Mouse (Mus musculus): Measurements from ENCODE around the gene Lztfl1. TPM values are rescaled to one million over a fixed set of nuclear protein-coding genes. Genes with fewer than 3 reads are reported as not detected.

The Lztfl1 gene
- polyA plus RNA-seq, 1 experiment from 2014 or later = 51.2 TPM

GRCm38 (mm10) chr9:123731271-123731670 lies 13.8 kb upstream of the Lztfl1 start:
- no peaks in the 10 kb centered on the region for H3K27me3 ChIP-seq
- H3K4me1 ChIP-seq (replicated peaks) = no peaks in the 10 kb centered on the region
- H3K9me3 ChIP-seq = no peaks in the 10 kb centered on the region
- H3K4me3 ChIP-seq (replicated peaks) = no peak overlapping the region
- no peaks in the 10 kb centered on the region for H3K36me3 ChIP-seq
- H3K27ac ChIP-seq = no peak overlapping the region
- ATAC-seq = no peak
- no peak overlapping the region for H3K9ac ChIP-seq (replicated peaks)
- WGBS = 80% methylated on average over 3 of the region's 3 CpGs
- no peak overlapping the region for H3K4me2 ChIP-seq (replicated peaks)

- no peak overlapping the region for H3K27ac ChIP-seq
- WGBS = 73% methylated on average over 2 of the region's 2 CpGs
- 0 out of 2 replicates have a peak, but pooled peaks cover 2% of the 10 kb centered on the region for H3K4me1 ChIP-seq (replicated peaks)
- H3K9me3 ChIP-seq = no peaks in the 10 kb centered on the region
- H3K9ac ChIP-seq (replicated peaks) = no peak overlapping the region
- no peaks in the 10 kb centered on the region for H3K27me3 ChIP-seq
- H3K4me3 ChIP-seq (replicated peaks) = no peak overlapping the region
- H3K4me2 ChIP-seq (replicated peaks) = no peak overlapping the region
- H3K36me3 ChIP-seq = no peaks in the 10 kb centered on the region
- no peak for ATAC-seq
Measured at GRCm38 (mm10) chr9:123722737-123723493, 5.4 kb upstream of the Lztfl1 start.

- Histone ChIP-seq H3K9ac (replicated peaks) (no peak overlapping the region), H3K27ac (no peak overlapping the region), H3K9me3 (no peaks in the 10 kb centered on the region), H3K4me3 (replicated peaks) (peak overlapping the region; percentile 63), H3K27me3 (no peaks in the 10 kb centered on the region), H3K4me1 (replicated peaks) (peaks cover 19% of the 10 kb centered on the region), H3K36me3 (peaks cover 9% of the 10 kb centered on the region), H3K4me2 (replicated peaks) (peak overlapping the region; percentile 76)
- ATAC-seq = no peak
- WGBS = 76% methylated on average over 3 of the region's 3 CpGs
Measured at GRCm38 (mm10) chr9:123716301-123716700, 1.2 kb downstream of the Lztfl1 start.

GRCm38 (mm10) chr9:123713111-123713510 lies 4.4 kb downstream of the Lztfl1 start:
- WGBS = 88% methylated on average over 2 of the region's 2 CpGs
- Histone ChIP-seq H3K27ac (no peak overlapping the region), H3K9me3 (no peaks in the 10 kb centered on the region), H3K36me3 (peaks cover 25% of the 10 kb centered on the region), H3K4me2 (replicated peaks) (no peak overlapping the region), H3K27me3 (no peaks in the 10 kb centered on the region), H3K4me1 (replicated peaks) (peaks cover 19% of the 10 kb centered on the region), H3K4me3 (replicated peaks) (no peak overlapping the region), H3K9ac (replicated peaks) (no peak overlapping the region)
- ATAC-seq = no peak

GRCm38 (mm10) chr9:123709226-123709625 lies 8.3 kb downstream of the Lztfl1 start:
- no peaks in the 10 kb centered on the region for H3K9me3 ChIP-seq
- no peak overlapping the region for H3K4me3 ChIP-seq (replicated peaks)
- H3K27ac ChIP-seq = no peak overlapping the region
- no peaks in the 10 kb centered on the region for H3K4me1 ChIP-seq (replicated peaks)
- no peak overlapping the region for H3K9ac ChIP-seq (replicated peaks)
- H3K27me3 ChIP-seq = no peaks in the 10 kb centered on the region
- peaks cover 40% of the 10 kb centered on the region for H3K36me3 ChIP-seq
- no peak overlapping the region for H3K4me2 ChIP-seq (replicated peaks)
- no peak for ATAC-seq
- 58% methylated on average over 2 of the region's 2 CpGs for WGBS

- no peak overlapping the region for H3K4me3 ChIP-seq (replicated peaks)
- H3K9ac ChIP-seq (replicated peaks) = no peak overlapping the region
- H3K9me3 ChIP-seq = no peaks in the 10 kb centered on the region
- H3K4me2 ChIP-seq (replicated peaks) = no peak overlapping the region
- 94% methylated on average over 5 of the region's 5 CpGs for WGBS
- no peak for ATAC-seq
- no peaks in the 10 kb centered on the region for H3K27me3 ChIP-seq
- no peak overlapping the region for H3K27ac ChIP-seq
- H3K4me1 ChIP-seq (replicated peaks) = no peaks in the 10 kb centered on the region
- peaks cover 47% of the 10 kb centered on the region for H3K36me3 ChIP-seq
Measured at GRCm38 (mm10) chr9:123701822-123702221, 15.7 kb downstream of the Lztfl1 start.

GRCm38 (mm10) chr9:123695634-123696302 lies 21.7 kb downstream of the Lztfl1 start:
- Histone ChIP-seq H3K27ac (no peak overlapping the region), H3K4me1 (replicated peaks) (no peaks in the 10 kb centered on the region), H3K4me3 (replicated peaks) (no peak overlapping the region), H3K36me3 (peaks cover 36% of the 10 kb centered on the region), H3K4me2 (replicated peaks) (no peak overlapping the region), H3K27me3 (no peaks in the 10 kb centered on the region), H3K9ac (replicated peaks) (no peak overlapping the region), H3K9me3 (no peaks in the 10 kb centered on the region)
- WGBS = 93% methylated on average over 3 of the region's 3 CpGs
- no peak for ATAC-seq

- 75% methylated on average over 1 of the region's 1 CpGs for WGBS
- no peak for ATAC-seq
- H3K4me1 ChIP-seq (replicated peaks) = no peaks in the 10 kb centered on the region
Measured at GRCm38 (mm10) chr9:123688227-123688626, 29.3 kb downstream of the Lztfl1 start.

GRCm38 (mm10) chr9:123686206-123686605 lies 31.3 kb downstream of the Lztfl1 start:
- 56% methylated on average over 5 of the region's 5 CpGs for WGBS
- Histone ChIP-seq H3K9me3 (no peaks in the 10 kb centered on the region), H3K4me1 (replicated peaks) (no peaks in the 10 kb centered on the region), H3K36me3 (no peaks in the 10 kb centered on the region), H3K9ac (replicated peaks) (no peak overlapping the region), H3K4me2 (replicated peaks) (no peak overlapping the region), H3K4me3 (replicated peaks) (no peak overlapping the region), H3K27ac (no peak overlapping the region), H3K27me3 (peaks cover under 1% of the 10 kb centered on the region; the same call in 1 of the 2 replicates)
- ATAC-seq = no peak

More at GRCm38 (mm10) chr9:123688227-123688626, 29.3 kb downstream of the Lztfl1 start:
- Histone ChIP-seq H3K4me2 (replicated peaks) (no peak overlapping the region), H3K27ac (no peak overlapping the region), H3K9me3 (no peaks in the 10 kb centered on the region), H3K9ac (replicated peaks) (no peak overlapping the region), H3K4me3 (replicated peaks) (no peak overlapping the region), H3K27me3 (no peaks in the 10 kb centered on the region), H3K36me3 (peaks cover 14% of the 10 kb centered on the region)

GRCm38 (mm10) chr9:123683704-123684103 lies 33.8 kb downstream of the Lztfl1 start:
- 57% methylated on average over 3 of the region's 3 CpGs for whole genome bisulfite sequencing
- Histone ChIP-seq H3K27me3 (peaks cover 24% of the 10 kb centered on the region), H3K9ac (replicated peaks) (no peak overlapping the region), H3K4me1 (replicated peaks) (peaks cover 3% of the 10 kb centered on the region), H3K9me3 (no peaks in the 10 kb centered on the region), H3K4me3 (replicated peaks) (no peak overlapping the region), H3K36me3 (no peaks in the 10 kb centered on the region), H3K27ac (no peak overlapping the region), H3K4me2 (replicated peaks) (no peak overlapping the region)
- ATAC-seq = no peak

GRCm38 (mm10) chr9:123679198-123679597 lies 38.3 kb downstream of the Lztfl1 start:
- H3K4me3 ChIP-seq (replicated peaks) = peak overlapping the region; percentile 47; the same call in 1 of the 2 replicates
- H3K9me3 ChIP-seq = no peaks in the 10 kb centered on the region
- peaks cover 11% of the 10 kb centered on the region for H3K4me1 ChIP-seq (replicated peaks)
- H3K9ac ChIP-seq (replicated peaks) = no peak overlapping the region
- H3K36me3 ChIP-seq = no peaks in the 10 kb centered on the region
- H3K27me3 ChIP-seq = peaks cover 59% of the 10 kb centered on the region
- WGBS = 33% methylated on average over 2 of the region's 2 CpGs
- H3K27ac ChIP-seq = no peak overlapping the region
- H3K4me2 ChIP-seq (replicated peaks) = peak overlapping the region; percentile 75
- ATAC-seq = no peak

GRCm38 (mm10) chr9:123678327-123679105 lies 39.0 kb downstream of the Lztfl1 start, which contains the start of the genes Ccr9 and Slc6a20a:
TSS of gene Ccr9 (plus strand) at chr9:123678439.
TSS of gene Slc6a20a (minus strand) at chr9:123678885.
- Histone ChIP-seq H3K4me1 (replicated peaks) (peaks cover 11% of the 10 kb centered on the region), H3K4me3 (replicated peaks) (peak within 1 kb of the TSS; percentile 47), H3K36me3 (no peaks in the 10 kb centered on the region), H3K27ac (no peak within 1 kb of the TSS), H3K4me2 (replicated peaks) (peak within 1 kb of the TSS; percentile 75), H3K9ac (replicated peaks) (peak within 1 kb of the TSS; percentile 53), H3K27me3 (peaks cover 59% of the 10 kb centered on the region), H3K9me3 (no peaks in the 10 kb centered on the region)
- WGBS = under 1% methylated on average over 73 of the region's 73 CpGs
- ATAC-seq = peak; percentile 75
